Mouse (Mus musculus) frontal cortex, postnatal 36 days (tissue): ENCODE results near the gene Spata46.

Source experiments
- DNase-seq, 2 experiments: peaks; one replicate each; pipeline ENCODE4 v3.0.0; 2022; ENCODE audit warnings: low spot score in 2 of 2

The Spata46 gene

DNA sequence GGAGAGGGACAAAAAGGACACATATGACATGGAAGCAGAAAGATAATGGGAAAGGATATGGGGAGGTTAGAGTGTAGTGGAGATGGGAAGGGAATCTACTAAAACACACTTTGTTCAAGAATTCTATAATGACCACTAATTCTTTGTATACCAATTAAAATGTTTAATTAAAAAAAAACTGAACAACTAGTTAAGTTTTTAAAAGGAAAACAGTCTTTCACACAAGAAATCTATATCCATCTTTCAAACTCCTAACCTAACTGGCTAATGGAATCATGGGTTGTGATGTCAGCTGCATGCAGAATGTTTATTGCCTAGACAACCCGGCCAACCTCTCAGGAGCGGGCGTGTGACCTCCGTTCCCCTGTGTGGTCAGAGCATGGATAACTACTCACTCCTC is at the start of gene Spata46:
Spata46 (plus strand) TSS at position 301 of the 400 bp plus-strand sequence.
- DNase-seq: no peak

- DNase-seq: no peak
Observed at GRCm38 (mm10) chr1:170270281-170270680, 38.3 kb upstream of the Spata46 start.

DNA sequence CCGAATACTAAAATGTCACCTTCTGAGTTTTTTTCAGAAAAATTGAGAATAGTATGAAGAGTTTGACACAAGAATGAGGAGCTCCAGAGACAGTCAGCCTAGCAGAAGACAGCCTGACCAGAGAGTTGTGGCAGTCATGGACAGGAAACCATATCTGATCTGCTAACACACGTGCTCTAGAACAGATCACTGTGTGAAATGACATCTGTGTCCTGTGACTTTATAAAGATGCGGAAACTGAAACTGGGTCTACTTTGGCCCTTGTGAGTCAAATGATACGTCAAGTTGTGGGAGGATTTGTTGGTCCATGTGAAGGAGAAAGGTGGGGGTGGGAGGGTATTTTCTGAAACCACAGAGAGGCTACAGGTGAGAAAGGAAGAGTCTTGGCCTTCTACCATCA is 37.9 kb upstream of the Spata46 start:
- DNase-seq: no peak

- no peak for DNase-seq
Observed at GRCm38 (mm10) chr1:170273252-170273651, 35.4 kb upstream of the Spata46 start.

GRCm38 (mm10) chr1:170277016-170277415 is 31.6 kb upstream of the Spata46 start, which contains the start of gene Sh2d1b1:
Gene Sh2d1b1, plus strand, starts transcription at chr1:170277320.
- no peak for DNase-seq

DNA sequence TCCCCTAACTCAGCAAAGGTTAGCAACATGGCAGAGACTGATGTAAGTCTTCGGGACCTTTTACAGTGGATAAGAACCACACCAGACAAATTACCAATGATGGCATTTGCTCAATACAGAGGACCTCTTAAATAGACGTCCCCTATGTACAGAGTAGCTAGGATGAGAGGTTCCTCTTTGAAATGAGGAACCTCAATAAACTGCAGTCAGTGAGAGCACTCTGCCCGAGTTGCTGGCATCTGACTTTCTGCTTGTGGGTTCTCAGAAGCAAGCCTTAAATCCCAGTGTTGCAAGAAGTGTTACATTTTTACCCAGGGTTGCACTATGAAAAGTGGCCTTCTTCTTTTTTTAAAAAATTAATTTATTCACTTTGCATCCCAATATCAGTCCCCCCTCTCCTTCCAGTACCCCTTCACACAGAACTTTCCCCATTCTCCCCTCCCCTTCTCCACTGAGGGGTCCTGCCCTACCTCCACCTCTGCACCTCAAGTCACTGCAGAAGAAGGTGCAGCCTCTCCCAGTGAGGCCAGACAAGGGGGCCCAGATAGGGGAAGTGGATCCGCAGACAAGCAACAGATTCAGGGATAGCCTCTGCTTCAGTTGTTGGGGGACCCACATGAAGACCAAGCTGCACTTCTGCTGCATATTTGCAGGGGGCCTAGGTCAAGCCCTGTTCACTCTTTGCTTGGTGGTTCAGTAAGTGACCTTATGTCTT is 26.0 kb upstream of the Spata46 start:
- no peak for DNase-seq

GRCm38 (mm10) chr1:170292239-170292951 is 16.2 kb upstream of the Spata46 start:
- peak in 1 of 2 experiments; percentile 75 for DNase-seq

DNA sequence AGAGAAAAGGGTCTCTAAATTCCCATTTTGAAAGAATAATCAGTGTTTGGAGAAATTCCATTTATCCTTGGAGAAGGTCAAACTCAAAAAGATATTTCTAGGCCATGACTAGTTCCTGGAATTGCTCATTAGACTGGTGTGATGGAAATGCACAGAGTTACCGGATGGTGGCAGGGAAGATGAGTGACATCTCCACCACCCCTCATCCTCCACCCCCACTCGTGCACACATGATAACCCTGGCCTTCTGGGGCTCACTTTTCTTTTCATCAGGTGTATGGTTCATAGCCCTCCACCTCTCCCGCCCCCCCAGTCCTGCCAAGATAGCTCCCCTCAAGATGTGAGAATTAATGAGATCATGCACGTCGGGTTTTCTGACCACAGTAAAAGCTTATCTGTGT is 15.3 kb upstream of the Spata46 start:
- no peak for DNase-seq

DNA sequence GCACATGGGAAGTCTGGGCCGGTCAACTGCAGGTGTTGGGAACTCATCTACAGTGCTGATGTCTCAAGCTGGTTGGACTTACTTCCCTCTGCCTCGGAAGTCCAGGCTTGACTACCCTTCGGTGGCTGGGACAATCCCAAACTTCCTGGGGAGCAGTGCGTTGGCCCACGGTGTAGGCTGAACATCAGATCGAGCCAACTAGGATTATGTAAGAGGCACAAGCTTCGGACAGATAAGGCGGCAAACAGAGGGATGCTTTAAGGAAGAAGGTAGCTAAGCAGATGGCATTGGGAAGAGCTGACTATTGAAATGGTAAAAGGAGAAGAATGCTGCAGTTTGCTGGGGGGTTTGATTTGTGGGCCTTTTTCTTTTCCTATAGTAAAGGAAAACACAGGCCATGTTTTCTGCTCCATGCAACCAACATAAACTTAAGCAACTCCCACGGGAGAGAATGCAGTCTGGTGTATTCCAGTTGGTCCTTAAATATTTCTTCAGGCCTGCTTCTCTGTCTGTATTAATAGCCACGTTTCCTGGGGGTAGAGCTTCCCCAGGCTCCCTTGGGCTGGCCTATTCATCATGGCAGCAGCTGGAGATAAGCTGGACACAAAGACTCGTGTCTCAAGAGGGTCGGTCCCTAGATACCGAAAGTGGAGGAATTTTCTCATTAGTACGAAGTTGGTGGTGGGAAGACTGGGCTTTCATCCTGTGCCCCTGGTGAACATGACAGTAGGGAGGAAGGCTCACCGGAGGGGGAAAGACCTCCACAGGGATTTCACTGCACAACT is 13.6 kb upstream of the Spata46 start:
- DNase-seq: no peak

DNA sequence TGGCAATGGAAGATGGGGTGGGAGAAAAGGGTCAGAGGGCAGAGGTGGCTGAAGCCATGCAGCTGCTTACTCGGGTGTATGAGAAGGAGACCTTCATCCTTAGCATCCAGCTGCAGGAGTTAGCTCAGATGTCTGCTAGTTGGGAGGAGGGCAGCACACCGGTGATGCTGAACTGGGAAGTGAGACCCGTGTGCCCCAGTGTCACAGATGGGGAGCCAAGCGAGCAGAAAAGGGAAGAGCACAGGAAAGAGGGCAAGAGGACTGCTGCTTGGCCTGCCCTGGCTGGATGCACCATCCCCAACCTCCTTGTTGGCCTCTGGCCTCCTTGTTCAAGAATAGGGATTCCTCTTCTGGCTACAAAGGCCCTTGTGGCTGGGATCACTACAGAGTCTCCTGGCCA is 9.1 kb upstream of the Spata46 start:
- DNase-seq: no peak

GRCm38 (mm10) chr1:170301686-170302085 is 6.9 kb upstream of the Spata46 start:
- DNase-seq: no peak

DNA sequence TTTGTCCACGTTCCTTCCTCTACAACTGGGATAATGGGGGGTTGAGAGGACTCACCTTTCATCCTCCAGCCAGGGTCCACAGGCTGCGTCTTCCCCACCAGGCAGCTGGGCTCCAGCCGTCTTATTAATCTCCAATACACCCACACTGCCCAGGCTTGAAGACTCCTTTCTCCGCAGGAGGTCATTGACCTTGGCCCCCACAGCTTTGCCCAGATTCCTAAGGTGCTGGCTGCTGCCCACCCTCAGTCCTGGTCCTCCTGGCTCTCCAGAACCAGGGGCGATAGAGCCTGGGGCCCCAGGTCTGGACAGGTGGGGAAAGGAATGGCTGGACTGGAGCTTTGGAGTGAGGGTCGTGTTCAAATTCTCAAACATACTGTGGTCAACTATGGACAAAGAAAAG is 6.1 kb upstream of the Spata46 start:
- no peak for DNase-seq

- no peak for DNase-seq
Observed at GRCm38 (mm10) chr1:170303103-170303502, 5.5 kb upstream of the Spata46 start.

- no peak for DNase-seq
Observed at GRCm38 (mm10) chr1:170305002-170305401, 3.6 kb upstream of the Spata46 start.

- no peak for DNase-seq
Observed at GRCm38 (mm10) chr1:170306232-170306631, 2.4 kb upstream of the Spata46 start, which contains the start of gene Gm7694. Gene Gm7694, minus strand, starts transcription at chr1:170306332.

- DNase-seq: no peak
Observed at GRCm38 (mm10) chr1:170311431-170311830, 2.8 kb downstream of the Spata46 start.

DNA sequence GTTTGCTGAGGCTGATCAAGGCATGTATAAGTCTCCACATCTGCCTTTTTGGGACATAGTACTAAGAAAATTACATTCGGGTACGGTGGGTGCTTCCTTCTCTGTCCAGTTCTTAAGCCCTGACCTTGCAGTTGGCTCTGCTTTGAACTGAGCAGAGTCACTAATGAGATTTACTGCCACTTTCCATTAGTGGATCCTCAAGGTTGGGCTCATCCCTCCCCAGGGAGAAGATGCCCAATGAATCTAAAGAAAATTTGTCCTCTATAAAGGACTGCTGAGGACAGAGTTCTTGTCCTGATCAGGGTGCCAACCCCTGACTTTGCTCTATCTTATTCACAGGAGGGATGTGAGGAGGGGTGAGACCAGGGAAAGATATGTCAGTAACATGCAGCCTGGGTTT is 13.4 kb downstream of the Spata46 start:
- no peak for DNase-seq

GRCm38 (mm10) chr1:170323001-170323400 is 14.4 kb downstream of the Spata46 start:
- no peak for DNase-seq

DNA sequence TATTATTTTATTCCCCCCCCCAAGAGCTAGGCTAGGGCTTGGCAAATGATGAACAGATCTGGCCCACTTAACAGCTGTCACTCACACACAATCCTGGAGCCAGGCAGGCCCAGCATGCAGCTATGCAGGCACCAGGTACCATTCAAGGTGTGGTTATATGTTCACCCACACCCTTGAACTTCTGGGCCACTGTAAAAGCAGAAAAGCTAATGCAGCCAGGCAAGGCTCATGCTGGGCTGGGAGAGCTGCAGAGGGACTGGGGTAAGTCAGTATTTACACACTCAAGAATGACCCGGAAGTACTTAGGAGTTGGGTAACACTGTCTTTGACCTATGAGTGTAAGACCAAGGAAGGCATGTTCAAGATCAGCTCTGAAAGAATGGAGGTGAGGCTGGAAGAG is 15.7 kb downstream of the Spata46 start:
- no peak for DNase-seq

GRCm38 (mm10) chr1:170325277-170325676 is 16.7 kb downstream of the Spata46 start:
- no peak for DNase-seq

DNA sequence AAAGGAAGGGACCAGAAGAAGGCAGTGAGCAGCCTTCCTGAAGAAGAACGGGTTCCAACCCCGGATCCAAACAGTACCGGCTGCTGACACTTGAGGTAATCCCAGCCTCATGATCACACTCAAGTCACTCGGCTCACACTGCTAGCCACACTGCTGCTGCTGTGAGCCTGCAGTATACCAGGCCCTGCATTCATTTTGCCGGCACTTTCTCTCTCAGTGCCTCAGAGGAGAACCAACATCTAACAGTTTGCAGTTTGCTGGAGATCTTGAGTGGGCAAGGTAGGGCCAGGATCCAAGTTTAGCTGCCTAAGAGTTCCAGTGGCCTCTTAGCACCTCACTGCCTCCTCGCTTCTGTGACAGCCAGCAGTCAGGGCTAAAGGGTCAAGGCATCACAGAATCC is 23.3 kb downstream of the Spata46 start:
- no peak for DNase-seq

DNA sequence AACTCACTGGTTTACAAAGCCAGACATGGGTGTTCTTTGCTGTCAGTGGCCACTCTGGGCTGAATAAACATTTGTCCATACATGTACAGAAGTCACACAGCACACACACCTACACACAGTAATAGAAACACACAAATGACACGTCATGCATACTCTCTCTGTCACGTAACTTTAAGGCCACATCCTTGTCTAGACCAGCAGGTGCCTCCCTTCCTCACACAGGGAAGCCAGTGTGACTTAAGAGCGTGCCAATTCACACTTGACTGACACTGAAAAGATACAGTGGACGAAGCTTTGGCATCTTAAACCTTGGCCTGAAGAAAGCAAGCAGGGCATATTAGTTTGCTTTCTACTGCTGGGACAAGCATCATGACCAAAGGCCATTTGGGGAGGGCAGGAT is 24.2 kb downstream of the Spata46 start:
- no peak for DNase-seq
